Comparison of ENCODE assay signal across 8 mouse cellular contexts in the genomic region with DNA sequence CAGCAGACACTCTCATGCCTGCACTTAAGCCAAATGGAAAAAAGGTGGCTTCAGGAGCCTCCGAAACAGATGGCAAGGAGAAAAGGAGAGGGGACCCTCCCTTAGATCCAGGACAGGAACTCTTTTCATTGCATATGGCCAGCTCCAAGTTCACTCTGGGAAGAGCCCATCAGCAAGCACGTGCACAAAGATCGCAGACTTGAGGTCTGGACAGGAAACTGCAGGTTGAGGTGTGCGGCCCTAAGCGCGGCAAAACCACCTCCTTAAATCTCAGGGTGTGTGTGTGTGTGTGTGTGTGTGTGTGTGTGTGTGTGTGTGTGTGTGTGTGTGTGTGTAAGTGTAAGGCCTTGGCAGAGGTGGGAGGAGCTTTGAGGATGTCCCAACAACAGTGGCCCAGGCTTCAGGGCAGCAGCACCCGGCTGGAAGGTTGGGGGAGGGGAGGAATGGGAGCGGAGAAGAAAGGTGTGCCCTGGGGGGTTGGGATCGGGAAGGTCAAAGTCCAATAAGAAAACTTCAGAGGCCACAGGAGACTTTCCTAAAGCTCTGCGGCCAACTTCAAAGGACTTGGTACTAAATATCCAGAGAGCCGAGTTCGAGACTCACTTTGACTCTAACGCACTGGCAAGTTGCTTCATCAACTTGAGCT. TPM values are rescaled to one million over a fixed set of nuclear protein-coding genes. Genes with fewer than 3 reads are reported as not detected.
DNase-seq lines count a peak whose midpoint lies in the region; ATAC-seq and TF ChIP-seq lines count a peak whose summit lies in the region.

No protein-coding gene starts in this region.

- peak overlapping the region; percentile 90 for H3K4me2 ChIP-seq in heart, embryonic 14.5 days (ENCODE audit: low read length)
- H3K4me2 ChIP-seq in intestine, postnatal 0 days (replicated peaks; ENCODE audit: low read depth): peak overlapping the region; percentile 89
- peak overlapping the region; percentile 84 for H3K4me2 ChIP-seq in lung, embryonic 16.5 days (ENCODE audit: low read depth, low read length)

- H3K27ac ChIP-seq in heart, embryonic 14.5 days (replicated peaks in 1 of 2; ENCODE audit: control insufficient read depth in 1 of 2, insufficient read depth in 1 of 2, low read depth in 2 of 2, low read length in 2 of 2): no peak overlapping the region
- H3K27ac ChIP-seq in embryonic facial prominence, embryonic 10.5 days (replicated peaks): no peak overlapping the region
- no peak overlapping the region for H3K27ac ChIP-seq in intestine, postnatal 0 days (ENCODE audit: low read depth, low read length)
- no peak overlapping the region; the same call in 1 of the 2 replicates for H3K27ac ChIP-seq in lung, embryonic 16.5 days (ENCODE audit: low read length)

- H3K36me3 ChIP-seq in heart, embryonic 14.5 days (ENCODE audit: control insufficient read depth, insufficient read depth, low read length): no peaks in the 10 kb centered on the region
- H3K36me3 ChIP-seq in embryonic facial prominence, embryonic 10.5 days (replicated peaks): no peaks in the 10 kb centered on the region
- H3K36me3 ChIP-seq in intestine, postnatal 0 days (ENCODE audit: control insufficient read depth, insufficient read depth): no peaks in the 10 kb centered on the region
- no peaks in the 10 kb centered on the region for H3K36me3 ChIP-seq in lung, embryonic 16.5 days (ENCODE audit: control insufficient read depth, insufficient read depth, low read length)

- WGBS in heart, embryonic 14.5 days: 24% methylated on average over 13 of the region's 13 CpGs
- 17% methylated on average over 13 of the region's 13 CpGs for WGBS in embryonic facial prominence, embryonic 10.5 days
- 23% methylated on average over 13 of the region's 13 CpGs for WGBS in intestine, postnatal 0 days
- 23% methylated on average over 13 of the region's 13 CpGs for WGBS in lung, embryonic 16.5 days

- DNase-seq in heart, adult 9 months (ENCODE audit: low spot score in 2 of 2): no peak
- DNase-seq in embryonic facial prominence, embryonic 10.5 days (ENCODE audit: low spot score): no peak
- no peak for DNase-seq in right cerebral cortex, postnatal 25 days
- no peak for DNase-seq in urinary bladder, adult 18-20 months (ENCODE audit: low spot score in 2 of 2)
- no peak for DNase-seq in left cerebral cortex, adult 9 months (ENCODE audit: low spot score in 2 of 2)

- no peak for ATAC-seq in heart, embryonic 14.5 days (ENCODE audit: insufficient number of reproducible peaks, insufficient read depth, low FRiP score, low read depth)
- peak; percentile 39 for ATAC-seq in intestine, postnatal 0 days
- no peak for ATAC-seq in lung, embryonic 16.5 days (ENCODE audit: low read depth)

- no peak overlapping the region for H3K9ac ChIP-seq in heart, embryonic 14.5 days (ENCODE audit: low read length)
- H3K9ac ChIP-seq in intestine, postnatal 0 days (ENCODE audit: low read depth, low read length): no peak overlapping the region
- peak overlapping the region; percentile 65 for H3K9ac ChIP-seq in lung, embryonic 16.5 days (ENCODE audit: low read length)

- no peak for TF ChIP-seq CTCF in intestine, postnatal 0 days (IDR thresholded peaks at IDR 0.05; ENCODE audit: low read depth)

- H3K4me1 ChIP-seq in heart, embryonic 14.5 days (ENCODE audit: control insufficient read depth in 2 of 2, insufficient read depth in 2 of 2, low read length in 2 of 2): peaks cover 8 to 11% of the 10 kb centered on the region in 2 experiments; a peak in 3 of 4 replicates
- H3K4me1 ChIP-seq in embryonic facial prominence, embryonic 10.5 days: peaks cover 54% of the 10 kb centered on the region
- peaks cover 4% of the 10 kb centered on the region; the same call in 1 of the 2 replicates for H3K4me1 ChIP-seq in intestine, postnatal 0 days (replicated peaks; ENCODE audit: control insufficient read depth, insufficient read depth, low read length)
- H3K4me1 ChIP-seq in lung, embryonic 16.5 days (replicated peaks; ENCODE audit: control insufficient read depth, insufficient read depth, low read length): peaks cover 27% of the 10 kb centered on the region

- peaks cover 58% of the 10 kb centered on the region for H3K27me3 ChIP-seq in heart, embryonic 14.5 days (ENCODE audit: control insufficient read depth, insufficient read depth, low read length)
- H3K27me3 ChIP-seq in embryonic facial prominence, embryonic 10.5 days (replicated peaks; ENCODE audit: low read depth, poor library complexity, severe bottlenecking): peaks cover 75% of the 10 kb centered on the region
- H3K27me3 ChIP-seq in intestine, postnatal 0 days (replicated peaks; ENCODE audit: control insufficient read depth, insufficient read depth, low read length): peaks cover 32% of the 10 kb centered on the region
- peaks cover 19% of the 10 kb centered on the region for H3K27me3 ChIP-seq in lung, embryonic 16.5 days (ENCODE audit: control insufficient read depth, insufficient read depth, low read depth, low read length)

- peak overlapping the region in 1 of 2 experiments; percentile 62; a peak in 1 of 4 replicates for H3K4me3 ChIP-seq in heart, embryonic 14.5 days (ENCODE audit: control insufficient read depth in 1 of 2, insufficient read depth in 1 of 2, low read depth in 1 of 2, low read length in 2 of 2)
- peak overlapping the region; percentile 77 for H3K4me3 ChIP-seq in embryonic facial prominence, embryonic 10.5 days
- peak overlapping the region; percentile 71 for H3K4me3 ChIP-seq in intestine, postnatal 0 days (ENCODE audit: low read depth, low read length)
- H3K4me3 ChIP-seq in lung, embryonic 16.5 days (ENCODE audit: low read length): peak overlapping the region; percentile 63

- H3K9me3 ChIP-seq in heart, embryonic 14.5 days (ENCODE audit: control insufficient read depth, low read length): no peaks in the 10 kb centered on the region
- H3K9me3 ChIP-seq in embryonic facial prominence, embryonic 10.5 days: no peaks in the 10 kb centered on the region
- no peaks in the 10 kb centered on the region for H3K9me3 ChIP-seq in intestine, postnatal 0 days (ENCODE audit: control insufficient read depth)
- no peaks in the 10 kb centered on the region for H3K9me3 ChIP-seq in lung, embryonic 16.5 days (ENCODE audit: control insufficient read depth, low read length)

RNA-seq across cellular contexts. Expression of a gene that starts 39.3 kb away (rescaled TPM):
- 0.78 and 1.5 TPM in 2 replicates for polyA plus RNA-seq in heart, embryonic 14.5 days (2014; fragmentation: Nextera tagmentation; extraction: Ambion mirVana)
- 2.1 and 2.4 TPM in 2 replicates for polyA plus RNA-seq in embryonic facial prominence, embryonic 10.5 days (2016; fragmentation: Nextera tagmentation; extraction: Ambion mirVana)
- 2.5 and 3.8 TPM in 2 replicates for polyA plus RNA-seq in intestine, postnatal 0 days (2015; fragmentation: Nextera tagmentation; extraction: Ambion mirVana)
- 3.1 and 4.3 TPM in 2 replicates for polyA plus RNA-seq in lung, embryonic 16.5 days (2015; fragmentation: Nextera tagmentation; extraction: Ambion mirVana)

RNA-seq across cellular contexts. Expression of a gene that starts 40.2 kb away (rescaled TPM):
- 12.9 and 13.3 TPM in 2 replicates for polyA plus RNA-seq in heart, embryonic 14.5 days (2014; fragmentation: Nextera tagmentation; extraction: Ambion mirVana)
- polyA plus RNA-seq in embryonic facial prominence, embryonic 10.5 days (2016; fragmentation: Nextera tagmentation; extraction: Ambion mirVana): 7.7 and 8.4 TPM in 2 replicates
- polyA plus RNA-seq in intestine, postnatal 0 days (2015; fragmentation: Nextera tagmentation; extraction: Ambion mirVana): 5.1 and 6.4 TPM in 2 replicates
- 43.2 and 52.8 TPM in 2 replicates for polyA plus RNA-seq in lung, embryonic 16.5 days (2015; fragmentation: Nextera tagmentation; extraction: Ambion mirVana)
